Mouse (Mus musculus) right cerebral cortex, postnatal 14 days (tissue): ENCODE measurements around the gene Igf1r.

ENCODE experiments used
- DNase-seq: peaks from one replicate; pipeline ENCODE4 v3.0.0; 2022

Igf1r gene

GRCm38 (mm10) chr7:68059690-68060089 lies 107.1 kb downstream of the Igf1r start:
- DNase-seq, result no peak

- DNase-seq, result no peak
These were observed 108.8 kb downstream of the Igf1r start for GRCm38 (mm10) chr7:68061434-68061833.

GRCm38 (mm10) chr7:68062170-68062848 lies 109.7 kb downstream of the Igf1r start:
- no peak for DNase-seq

- no peak for DNase-seq
These were observed 110.2 kb downstream of the Igf1r start for GRCm38 (mm10) chr7:68062849-68063208.

GRCm38 (mm10) chr7:68063711-68064110 lies 111.1 kb downstream of the Igf1r start:
- DNase-seq, result no peak

- no peak for DNase-seq
These were observed 111.5 kb downstream of the Igf1r start for GRCm38 (mm10) chr7:68064120-68064519.

GRCm38 (mm10) chr7:68064647-68065362 lies 112.2 kb downstream of the Igf1r start:
- DNase-seq, result no peak

- no peak for DNase-seq
These were observed 113.3 kb downstream of the Igf1r start for GRCm38 (mm10) chr7:68065904-68066303.

GRCm38 (mm10) chr7:68067321-68067720 lies 114.7 kb downstream of the Igf1r start:
- no peak for DNase-seq

- DNase-seq, result no peak
These were observed 116.7 kb downstream of the Igf1r start for GRCm38 (mm10) chr7:68069324-68069723.

- no peak for DNase-seq
These were observed 117.4 kb downstream of the Igf1r start for GRCm38 (mm10) chr7:68070030-68070429.

GRCm38 (mm10) chr7:68070626-68071025 lies 118.0 kb downstream of the Igf1r start:
- DNase-seq, result peak; percentile 71

- no peak for DNase-seq
These were observed 118.4 kb downstream of the Igf1r start for GRCm38 (mm10) chr7:68071050-68071449.

GRCm38 (mm10) chr7:68071749-68072148 lies 119.1 kb downstream of the Igf1r start:
- DNase-seq, result no peak

GRCm38 (mm10) chr7:68072524-68073459 lies 120.2 kb downstream of the Igf1r start:
- no peak for DNase-seq

- DNase-seq, result no peak
These were observed 120.8 kb downstream of the Igf1r start for GRCm38 (mm10) chr7:68073460-68073806.

GRCm38 (mm10) chr7:68074748-68075147 lies 122.1 kb downstream of the Igf1r start:
- no peak for DNase-seq

GRCm38 (mm10) chr7:68075401-68075800 lies 122.8 kb downstream of the Igf1r start:
- DNase-seq, result no peak

- no peak for DNase-seq
These were observed 127.7 kb downstream of the Igf1r start for GRCm38 (mm10) chr7:68080122-68080845.

- peak; percentile 29 for DNase-seq
These were observed 132.7 kb downstream of the Igf1r start for GRCm38 (mm10) chr7:68085338-68085737.

- DNase-seq, result no peak
These were observed 133.3 kb downstream of the Igf1r start for GRCm38 (mm10) chr7:68085870-68086341.

- no peak for DNase-seq
These were observed 134.9 kb downstream of the Igf1r start for GRCm38 (mm10) chr7:68087496-68087895.

- peak; percentile 45 for DNase-seq
These were observed 136.2 kb downstream of the Igf1r start for GRCm38 (mm10) chr7:68088825-68089224.
